Mouse (Mus musculus): ENCODE results near the gene Grin3b. TPM values are rescaled to one million over a fixed set of nuclear protein-coding genes. Genes with fewer than 3 reads are reported as not detected.

Gene Grin3b
- total RNA-seq, 2 experiments from 2014 or later, result 0.14 to 0.16 TPM

GRCm38 (mm10) chr10:79960671-79961294 lies 9.7 kb upstream of the Grin3b start:
- DNase-seq (ENCODE audit: low spot score in 2 of 2), result no peak

DNA sequence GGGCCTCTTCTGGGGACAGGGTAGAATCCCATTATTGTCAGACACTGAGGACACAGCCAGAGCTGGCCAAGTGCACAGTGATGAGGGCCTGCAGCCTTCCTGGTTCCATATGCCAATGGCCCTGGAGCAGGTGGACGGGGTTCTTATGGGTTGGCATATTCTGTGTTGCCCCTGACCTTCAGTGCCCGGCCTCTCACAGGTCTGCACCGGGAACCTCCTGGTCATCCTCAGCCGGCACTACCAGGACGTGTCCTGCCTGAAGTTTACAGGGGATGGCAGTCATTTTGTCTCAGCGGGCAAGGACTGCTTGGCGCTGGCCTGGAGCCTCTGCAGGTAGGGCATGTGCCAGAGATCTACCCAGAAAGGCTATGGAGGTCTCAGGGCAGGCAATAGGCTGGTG lies 5.8 kb upstream of the Grin3b start:
- no peak for DNase-seq (ENCODE audit: low spot score in 2 of 2)

DNA sequence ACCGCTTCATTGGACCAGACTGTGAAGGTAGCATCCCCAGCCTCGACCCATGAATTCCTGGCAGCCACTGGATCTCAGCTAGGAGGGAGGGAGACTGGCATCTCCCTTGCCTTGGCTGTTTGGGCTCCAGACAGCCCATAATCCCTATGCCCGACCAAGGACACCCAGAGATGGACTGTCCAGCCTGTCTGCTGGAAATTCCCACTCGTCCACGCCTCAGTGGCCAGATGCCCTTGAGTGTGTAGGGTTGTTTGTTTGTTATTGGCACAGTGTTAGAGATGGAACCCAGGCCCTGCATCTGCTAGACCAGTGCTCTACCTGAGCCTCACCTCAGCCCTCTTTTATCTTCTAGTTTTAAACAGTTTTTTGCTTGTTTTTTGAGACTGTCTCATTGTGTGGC lies 5.2 kb upstream of the Grin3b start:
- DNase-seq (ENCODE audit: low spot score in 2 of 2), result no peak

DNA sequence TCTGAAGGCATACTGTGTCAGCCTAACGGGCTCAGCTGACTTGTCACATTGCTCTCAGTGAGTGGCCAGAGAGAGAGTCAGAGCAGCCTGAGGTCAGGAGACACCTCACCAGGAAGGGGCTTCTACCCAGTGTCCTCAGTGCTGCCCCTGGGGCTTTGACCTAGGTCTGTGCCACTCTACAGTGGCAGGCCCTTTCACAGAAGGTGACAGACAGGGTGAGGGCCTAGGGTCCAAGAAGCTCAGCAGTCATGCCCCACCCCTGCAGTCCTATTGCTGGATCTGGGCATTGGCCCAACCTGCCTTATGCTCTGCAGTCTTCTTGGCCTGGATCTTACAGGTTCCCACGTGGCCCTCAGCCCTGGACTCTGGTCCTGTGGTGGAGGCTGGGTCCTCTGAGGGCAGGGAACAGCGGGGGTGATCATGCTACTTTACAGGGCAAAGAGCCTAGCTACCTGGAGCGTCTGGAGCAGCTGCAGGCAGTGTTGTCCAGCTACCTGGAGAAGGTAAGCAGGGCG lies 3.6 kb upstream of the Grin3b start:
- DNase-seq (ENCODE audit: low spot score in 2 of 2), result no peak

GRCm38 (mm10) chr10:79968181-79968580 lies 2.3 kb upstream of the Grin3b start:
- no peak for DNase-seq (ENCODE audit: low spot score in 2 of 2)

GRCm38 (mm10) chr10:79969124-79969568 lies 1.4 kb upstream of the Grin3b start:
- no peak for DNase-seq (ENCODE audit: low spot score in 2 of 2)

DNA sequence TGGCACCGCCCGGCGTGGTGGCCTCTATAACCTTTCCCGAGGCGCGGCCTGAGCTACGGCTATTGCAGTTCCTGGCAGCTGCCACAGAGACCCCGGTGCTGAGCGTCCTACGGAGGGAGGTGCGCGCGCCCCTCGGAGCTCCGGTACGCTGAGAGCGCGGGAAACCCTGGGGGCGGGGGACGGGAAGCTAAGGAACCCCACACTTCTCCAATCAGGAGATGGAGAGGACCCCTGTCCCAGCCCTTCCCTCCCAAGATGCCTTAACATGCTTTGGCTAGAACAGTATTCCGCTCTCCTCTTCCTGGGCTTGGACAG lies 625 bp downstream of the Grin3b start:
- DNase-seq (ENCODE audit: low spot score in 2 of 2), result no peak

- no peak for DNase-seq (ENCODE audit: low spot score in 2 of 2)
Observed at GRCm38 (mm10) chr10:79972831-79973230, 2.3 kb downstream of the Grin3b start.

DNA sequence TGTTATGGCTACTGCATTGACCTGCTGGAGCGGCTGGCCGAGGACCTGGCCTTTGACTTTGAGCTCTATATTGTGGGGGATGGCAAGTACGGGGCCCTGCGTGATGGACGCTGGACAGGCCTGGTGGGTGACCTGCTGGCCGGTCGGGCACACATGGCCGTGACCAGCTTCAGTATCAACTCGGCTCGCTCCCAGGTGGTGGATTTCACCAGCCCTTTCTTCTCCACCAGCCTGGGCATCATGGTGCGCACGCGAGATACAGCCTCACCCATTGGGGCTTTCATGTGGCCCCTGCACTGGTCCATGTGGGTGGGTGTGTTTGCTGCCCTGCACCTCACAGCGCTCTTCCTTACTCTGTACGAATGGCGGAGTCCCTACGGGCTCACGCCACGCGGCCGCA lies 3.6 kb downstream of the Grin3b start:
- no peak for DNase-seq (ENCODE audit: low spot score in 2 of 2)

- DNase-seq (ENCODE audit: low spot score in 2 of 2), result no peak
Observed at GRCm38 (mm10) chr10:79974668-79975067, 4.2 kb downstream of the Grin3b start.

- DNase-seq (ENCODE audit: low spot score in 2 of 2), result no peak
Observed at GRCm38 (mm10) chr10:79976071-79976721, 5.7 kb downstream of the Grin3b start.

DNA sequence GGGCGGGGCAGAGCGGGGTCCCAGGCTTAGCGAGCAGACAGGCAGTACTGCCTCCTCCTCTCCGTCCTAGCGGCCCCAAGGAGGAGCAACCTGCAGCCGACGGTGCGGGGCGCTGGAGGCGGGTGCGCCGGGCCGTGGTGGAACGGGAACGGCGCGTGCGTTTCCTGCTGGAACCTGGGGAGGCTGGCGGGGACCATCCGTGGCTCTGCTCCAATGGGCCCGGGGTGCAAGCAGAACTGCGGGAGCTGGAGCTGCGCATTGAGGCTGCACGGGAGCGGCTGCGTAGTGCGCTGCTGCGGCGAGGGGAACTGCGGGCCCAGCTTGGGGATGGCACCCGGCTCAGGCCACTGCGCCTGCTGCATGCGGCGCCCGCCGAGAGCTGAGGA lies 6.2 kb downstream of the Grin3b start:
- DNase-seq (ENCODE audit: low spot score in 2 of 2), result no peak

GRCm38 (mm10) chr10:79977324-79977723 lies 6.8 kb downstream of the Grin3b start:
- DNase-seq (ENCODE audit: low spot score in 2 of 2), result no peak

DNA sequence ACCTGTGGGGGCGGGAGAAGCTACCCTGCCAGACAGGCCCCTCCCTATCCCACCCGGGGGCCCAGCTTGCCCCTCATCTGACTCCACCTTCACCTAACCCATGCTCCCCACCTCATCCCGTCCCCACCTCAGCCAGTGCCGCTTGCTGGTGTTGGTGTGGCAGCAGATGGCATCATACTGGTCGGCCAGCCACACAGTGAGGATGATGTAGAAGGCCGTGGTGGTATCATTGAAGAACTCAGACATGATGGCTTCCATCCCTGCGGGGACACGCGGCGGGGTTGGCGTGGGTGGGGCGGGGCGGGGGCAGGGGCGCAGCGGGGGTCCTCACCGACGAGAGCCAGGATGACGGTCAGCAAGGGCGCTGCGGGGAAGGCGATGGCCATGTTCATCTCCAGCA lies 7.5 kb downstream of the Grin3b start:
- DNase-seq (ENCODE audit: low spot score in 2 of 2), result no peak

GRCm38 (mm10) chr10:79979401-79980155 lies 9.1 kb downstream of the Grin3b start:
- no peak for DNase-seq (ENCODE audit: low spot score in 2 of 2)

GRCm38 (mm10) chr10:79983205-79983604 lies 12.7 kb downstream of the Grin3b start:
- no peak for DNase-seq (ENCODE audit: low spot score in 2 of 2)

DNA sequence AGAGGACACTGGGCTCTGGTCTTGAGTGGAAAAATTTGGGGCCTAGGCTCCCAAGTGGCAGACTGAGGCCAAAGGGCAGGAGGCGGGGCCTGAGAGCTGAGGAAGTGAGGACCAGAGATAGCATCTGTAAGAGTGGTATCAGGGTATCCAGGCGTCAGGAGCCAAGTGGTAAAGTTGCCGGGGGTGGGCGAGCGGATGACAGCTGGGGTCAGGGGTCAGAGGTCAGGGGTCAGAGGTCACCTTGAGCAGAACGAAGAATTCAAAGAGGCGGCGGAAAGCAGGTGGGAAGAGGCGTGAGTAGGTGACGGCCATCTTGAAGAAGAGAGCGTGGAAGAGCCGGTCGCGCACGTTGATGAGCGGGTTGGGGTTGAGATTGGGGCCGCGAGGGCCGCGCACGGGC lies 13.2 kb downstream of the Grin3b start:
- DNase-seq (ENCODE audit: low spot score in 2 of 2), result peak; percentile 57 to 68

DNA sequence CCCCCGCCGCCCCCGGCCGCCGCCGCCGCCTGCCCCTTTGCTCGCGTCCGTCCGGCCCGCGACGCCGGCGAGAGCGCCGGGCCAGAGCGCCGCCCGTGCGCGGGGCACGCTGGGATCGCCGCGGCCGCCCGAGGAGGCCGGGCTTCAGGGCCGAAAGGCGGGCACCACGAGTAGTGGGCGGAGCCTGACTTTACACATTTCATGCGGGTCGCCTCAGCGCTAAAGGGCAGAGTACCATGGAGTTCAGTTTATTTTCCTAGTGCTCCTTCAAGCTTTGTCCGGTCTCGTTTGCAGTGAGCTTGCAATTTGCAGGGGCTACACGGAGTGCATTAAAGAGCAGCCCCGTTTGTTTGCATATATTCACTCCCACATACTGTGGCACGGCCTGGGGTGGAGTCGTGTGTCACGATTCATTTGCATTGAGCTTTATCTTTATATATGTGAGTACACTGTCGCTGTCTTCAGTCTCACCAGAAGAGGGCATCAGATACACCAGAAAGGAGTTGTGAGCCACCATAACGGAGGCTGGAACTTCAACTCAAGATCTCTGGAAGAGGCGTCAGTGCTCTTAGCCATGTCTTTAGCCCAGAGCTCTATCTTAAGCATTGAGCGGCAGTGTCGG lies 13.8 kb downstream of the Grin3b start, which contains the start of gene Tmem259:
TSS of gene Tmem259 (minus strand) at position 136 of the 622 bp plus-strand sequence.
- DNase-seq (ENCODE audit: low spot score in 2 of 2), result peak; percentile 81 to 89

DNA sequence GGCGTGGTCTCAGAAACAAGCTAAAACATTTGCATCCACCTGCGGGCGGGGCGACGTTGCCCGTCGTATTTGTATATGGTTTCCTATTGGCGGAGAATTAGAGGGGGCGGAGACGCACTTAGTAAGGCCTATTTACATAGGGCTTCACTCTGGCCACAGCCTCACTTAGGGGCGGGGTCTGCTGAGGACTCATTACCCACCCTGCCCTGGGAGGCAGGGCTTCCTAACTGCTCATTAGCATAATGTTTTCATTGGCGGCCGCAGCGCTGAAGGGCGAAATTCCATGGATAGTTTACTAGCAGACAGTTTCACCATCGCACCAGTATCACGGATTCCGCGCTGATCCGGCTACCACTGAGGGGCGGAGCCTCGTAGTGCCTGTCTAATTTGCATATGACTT lies 14.4 kb downstream of the Grin3b start:
- DNase-seq (ENCODE audit: low spot score in 2 of 2), result peak; percentile 89 to 96

DNA sequence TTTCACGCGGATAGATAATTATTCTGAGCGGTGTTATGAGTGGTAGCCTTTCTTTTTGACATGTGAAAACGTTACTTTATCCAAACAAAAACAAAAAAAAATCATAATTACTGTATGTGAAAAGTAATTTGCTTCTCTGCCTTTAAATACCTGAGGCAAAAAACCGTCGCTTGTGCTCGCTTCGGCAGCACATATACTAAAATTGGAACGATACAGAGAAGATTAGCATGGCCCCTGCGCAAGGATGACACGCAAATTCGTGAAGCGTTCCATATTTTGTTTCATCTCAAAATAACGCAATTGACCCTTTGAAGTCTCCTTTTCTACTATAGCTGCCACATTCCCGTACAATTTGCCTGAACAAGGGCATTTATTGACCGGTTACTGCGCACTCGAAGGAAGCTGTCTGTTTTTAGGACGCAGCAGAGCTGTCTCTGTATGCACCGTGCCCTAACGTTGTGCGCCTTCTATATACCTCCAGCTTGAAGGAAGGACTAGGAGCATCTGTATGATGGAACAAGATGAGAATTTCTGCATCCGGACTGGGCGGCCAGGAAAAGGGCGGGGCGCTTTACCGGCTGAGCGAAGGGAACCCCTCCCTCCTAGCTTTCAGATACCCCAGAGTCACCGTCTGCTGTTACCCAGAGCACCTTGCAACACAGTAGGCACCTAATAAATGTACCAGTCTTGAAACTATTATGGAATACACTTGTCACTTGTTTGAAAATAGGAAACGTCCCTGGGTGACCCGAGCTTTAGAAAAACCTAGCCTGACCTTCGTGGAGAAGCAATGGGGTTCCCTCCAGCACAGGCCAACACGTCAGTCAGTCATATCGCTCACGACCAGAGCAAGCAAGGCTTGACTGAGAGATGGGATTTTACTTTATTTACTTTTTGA lies 15.1 kb downstream of the Grin3b start:
- DNase-seq (ENCODE audit: low spot score in 2 of 2), result peak; percentile 56 to 60
